Mouse (Mus musculus): ENCODE measurements around the gene Cav1. TPM values are rescaled to one million over a fixed set of nuclear protein-coding genes. Genes with fewer than 3 reads are reported as not detected.

The Cav1 gene
- polyA plus RNA-seq, 1 experiment = 21.6 TPM

GRCm38 (mm10) chr6:17280939-17281756 is 25.0 kb upstream of the Cav1 start, which contains the start of gene Cav2:
Gene Cav2, plus strand, starts transcription at chr6:17281185.
- TF ChIP-seq CTCF (IDR thresholded peaks at IDR 0.05; ENCODE audit: control insufficient read depth, insufficient read depth, insufficient replicate concordance, low read depth, low read length) = no peak
- no peak for TF ChIP-seq POLR2A (IDR thresholded peaks at IDR 0.05; ENCODE audit: control insufficient read depth, low read depth, low read length)
- Histone ChIP-seq H3K27ac (ENCODE audit: control insufficient read depth, insufficient read depth, low read depth, low read length) (peak within 1 kb of the TSS; percentile 55), H3K4me1 (ENCODE audit: control insufficient read depth, insufficient read depth, low read length) (peaks cover 6% of the 10 kb centered on the region), H3K36me3 (ENCODE audit: control insufficient read depth, insufficient read depth, low read length) (no peaks in the 10 kb centered on the region), H3K4me3 (ENCODE audit: control insufficient read depth, low read depth, low read length) (peak within 1 kb of the TSS; percentile 69), H3K27me3 (ENCODE audit: control insufficient read depth, insufficient read depth, low read length) (no peaks in the 10 kb centered on the region)

GRCm38 (mm10) chr6:17281757-17282092 is 24.4 kb upstream of the Cav1 start:
- H3K27ac ChIP-seq (ENCODE audit: control insufficient read depth, insufficient read depth, low read depth, low read length) = 0 out of 2 replicates have a peak overlapping the region, but pooled peaks have one; percentile 5
- no peaks in the 10 kb centered on the region for H3K36me3 ChIP-seq (ENCODE audit: control insufficient read depth, insufficient read depth, low read length)
- peaks cover 6% of the 10 kb centered on the region for H3K4me1 ChIP-seq (ENCODE audit: control insufficient read depth, insufficient read depth, low read length)
- peak overlapping the region; percentile 69; the same call in 1 of the 2 replicates for H3K4me3 ChIP-seq (ENCODE audit: control insufficient read depth, low read depth, low read length)
- no peaks in the 10 kb centered on the region for H3K27me3 ChIP-seq (ENCODE audit: control insufficient read depth, insufficient read depth, low read length)
- no peak for TF ChIP-seq CTCF (IDR thresholded peaks at IDR 0.05; ENCODE audit: control insufficient read depth, insufficient read depth, insufficient replicate concordance, low read depth, low read length)
- TF ChIP-seq POLR2A (IDR thresholded peaks at IDR 0.05; ENCODE audit: control insufficient read depth, low read depth, low read length) = no peak

- TF ChIP-seq CTCF (IDR thresholded peaks at IDR 0.05; ENCODE audit: control insufficient read depth, insufficient read depth, insufficient replicate concordance, low read depth, low read length) = no peak
- no peak for TF ChIP-seq POLR2A (IDR thresholded peaks at IDR 0.05; ENCODE audit: control insufficient read depth, low read depth, low read length)
- H3K27ac ChIP-seq (ENCODE audit: control insufficient read depth, insufficient read depth, low read depth, low read length) = 0 out of 2 replicates have a peak overlapping the region, but pooled peaks have one; percentile 5
- H3K27me3 ChIP-seq (ENCODE audit: control insufficient read depth, insufficient read depth, low read length) = no peaks in the 10 kb centered on the region
- H3K4me3 ChIP-seq (ENCODE audit: control insufficient read depth, low read depth, low read length) = no peak overlapping the region
- H3K36me3 ChIP-seq (ENCODE audit: control insufficient read depth, insufficient read depth, low read length) = no peaks in the 10 kb centered on the region
- H3K4me1 ChIP-seq (ENCODE audit: control insufficient read depth, insufficient read depth, low read length) = peaks cover 6% of the 10 kb centered on the region
Measured at GRCm38 (mm10) chr6:17282159-17282558, 24.0 kb upstream of the Cav1 start.

GRCm38 (mm10) chr6:17283834-17284233 is 22.3 kb upstream of the Cav1 start:
- no peak for TF ChIP-seq CTCF (IDR thresholded peaks at IDR 0.05; ENCODE audit: control insufficient read depth, insufficient read depth, insufficient replicate concordance, low read depth, low read length)
- no peak for TF ChIP-seq POLR2A (IDR thresholded peaks at IDR 0.05; ENCODE audit: control insufficient read depth, low read depth, low read length)
- Histone ChIP-seq H3K27ac (ENCODE audit: control insufficient read depth, insufficient read depth, low read depth, low read length) (no peak overlapping the region), H3K4me3 (ENCODE audit: control insufficient read depth, low read depth, low read length) (no peak overlapping the region), H3K36me3 (ENCODE audit: control insufficient read depth, insufficient read depth, low read length) (no peaks in the 10 kb centered on the region), H3K4me1 (ENCODE audit: control insufficient read depth, insufficient read depth, low read length) (peaks cover 6% of the 10 kb centered on the region), H3K27me3 (ENCODE audit: control insufficient read depth, insufficient read depth, low read length) (no peaks in the 10 kb centered on the region)

- Histone ChIP-seq H3K27ac (ENCODE audit: control insufficient read depth, insufficient read depth, low read depth, low read length) (no peak overlapping the region), H3K4me3 (ENCODE audit: control insufficient read depth, low read depth, low read length) (no peak overlapping the region), H3K36me3 (ENCODE audit: control insufficient read depth, insufficient read depth, low read length) (no peaks in the 10 kb centered on the region), H3K4me1 (ENCODE audit: control insufficient read depth, insufficient read depth, low read length) (peaks cover 2% of the 10 kb centered on the region), H3K27me3 (ENCODE audit: control insufficient read depth, insufficient read depth, low read length) (no peaks in the 10 kb centered on the region)
- TF ChIP-seq POLR2A (IDR thresholded peaks at IDR 0.05; ENCODE audit: control insufficient read depth, low read depth, low read length) = no peak
- no peak for TF ChIP-seq CTCF (IDR thresholded peaks at IDR 0.05; ENCODE audit: control insufficient read depth, insufficient read depth, insufficient replicate concordance, low read depth, low read length)
Measured at GRCm38 (mm10) chr6:17286381-17286780, 19.8 kb upstream of the Cav1 start.

- Histone ChIP-seq H3K27ac (ENCODE audit: control insufficient read depth, insufficient read depth, low read depth, low read length) (no peak overlapping the region), H3K36me3 (ENCODE audit: control insufficient read depth, insufficient read depth, low read length) (no peaks in the 10 kb centered on the region), H3K4me3 (ENCODE audit: control insufficient read depth, low read depth, low read length) (no peak overlapping the region), H3K27me3 (ENCODE audit: control insufficient read depth, insufficient read depth, low read length) (no peaks in the 10 kb centered on the region), H3K4me1 (ENCODE audit: control insufficient read depth, insufficient read depth, low read length) (no peaks in the 10 kb centered on the region)
- TF ChIP-seq CTCF (IDR thresholded peaks at IDR 0.05; ENCODE audit: control insufficient read depth, insufficient read depth, insufficient replicate concordance, low read depth, low read length) (no peak), POLR2A (IDR thresholded peaks at IDR 0.05; ENCODE audit: control insufficient read depth, low read depth, low read length) (no peak)
Measured at GRCm38 (mm10) chr6:17295116-17295515, 11.0 kb upstream of the Cav1 start.

- H3K36me3 ChIP-seq (ENCODE audit: control insufficient read depth, insufficient read depth, low read length) = no peaks in the 10 kb centered on the region
- no peaks in the 10 kb centered on the region; the same call in 1 of the 2 replicates for H3K4me1 ChIP-seq (ENCODE audit: control insufficient read depth, insufficient read depth, low read length)
- peak overlapping the region; percentile 68 for H3K4me3 ChIP-seq (ENCODE audit: control insufficient read depth, low read depth, low read length)
- H3K27me3 ChIP-seq (ENCODE audit: control insufficient read depth, insufficient read depth, low read length) = no peaks in the 10 kb centered on the region
- TF ChIP-seq POLR2A (IDR thresholded peaks at IDR 0.05; ENCODE audit: control insufficient read depth, low read depth, low read length) (no peak), CTCF (IDR thresholded peaks at IDR 0.05; ENCODE audit: control insufficient read depth, insufficient read depth, insufficient replicate concordance, low read depth, low read length) (no peak)
- peak overlapping the region; percentile 46 for H3K27ac ChIP-seq (ENCODE audit: control insufficient read depth, insufficient read depth, low read depth, low read length)
Measured at GRCm38 (mm10) chr6:17306602-17307325, 629 bp downstream of the Cav1 start.

Measured in testis, adult 2 months (tissue).